Mouse (Mus musculus): ENCODE data around the gene S1pr4.

GRCm38 (mm10) chr10:81455181-81455895 is 44.6 kb downstream of the S1pr4 start, which contains the start of gene Nfic:
- no peak for TF ChIP-seq POLR2A (IDR thresholded peaks at IDR 0.05; ENCODE audit: insufficient read depth, low read depth, low read length)
- no peak for TF ChIP-seq CTCF (IDR thresholded peaks at IDR 0.05; ENCODE audit: insufficient read depth, low read depth, low read length)
